Mouse (Mus musculus) limb, embryonic 11.5 days (tissue): ENCODE data around the gene Sorbs2. TPM values are rescaled to one million over a fixed set of nuclear protein-coding genes. Genes with fewer than 3 reads are reported as not detected.
"Not testable (repeated sequence)": the region's sequence is repeated elsewhere in the genome, so short reads cannot be mapped to it uniquely, and the experiment has no call there.

Source experiments
- ATAC-seq: fragments of 200-750 bp; cut with Nextera tagmentation; 2 replicates; pipeline ENCODE4 v1.8.0; 2017; ENCODE audit warnings: low read depth; ENCODE audit not compliant: insufficient number of reproducible peaks, low FRiP score, low TSS enrichment
- DNase-seq: peaks from one replicate; pipeline ENCODE4 v3.0.0-alpha.2; 2015; ENCODE audit warnings: low spot score
- H3K27ac ChIP-seq: fragments of 300-500 bp; sonication (generic); replicated peaks from 2 replicates; pipeline ENCODE4 v1.5.1; 2014; ENCODE audit warnings: low read depth, mild to moderate bottlenecking, low read length
- H3K27me3 ChIP-seq: fragments of 300-500 bp; sonication (generic); 2 replicates; pipeline ENCODE4 v1.6.1; 2014; ENCODE audit warnings: mild to moderate bottlenecking, low read length, mixed read lengths; ENCODE audit not compliant: control insufficient read depth, insufficient read depth
- H3K36me3 ChIP-seq: fragments of 300-500 bp; sonication (generic); 2 replicates; pipeline ENCODE4 v1.6.1; 2014; ENCODE audit warnings: mild to moderate bottlenecking, low read length, moderate library complexity, mixed read lengths; ENCODE audit not compliant: control insufficient read depth, insufficient read depth
- H3K4me1 ChIP-seq: fragments of 300-500 bp; sonication (generic); 2 replicates; pipeline ENCODE4 v1.6.1; 2014; ENCODE audit warnings: low read length, mixed read lengths; ENCODE audit not compliant: control insufficient read depth, insufficient read depth
- H3K4me2 ChIP-seq: fragments of 300-500 bp; sonication (generic); 2 replicates; pipeline ENCODE4 v1.6.1; 2014; ENCODE audit warnings: low read depth, mild to moderate bottlenecking, moderate library complexity; ENCODE audit not compliant: severe bottlenecking
- H3K4me3 ChIP-seq: fragments of 300-500 bp; sonication (generic); 2 replicates; pipeline ENCODE4 v1.5.1; 2014; ENCODE audit warnings: low read depth, low read length
- H3K9ac ChIP-seq: fragments of 300-500 bp; sonication (generic); 2 replicates; pipeline ENCODE4 v1.6.1; 2014; ENCODE audit warnings: mild to moderate bottlenecking, low read length
- H3K9me3 ChIP-seq: fragments of 300-500 bp; sonication (generic); 2 replicates; pipeline ENCODE4 v1.6.1; 2016; ENCODE audit warnings: low read length; ENCODE audit not compliant: control insufficient read depth
- WGBS: fragments of 180-500 bp; shearing (Covaris S2); extraction: QIAGEN DNeasy Blood & Tissue Kit; methylation state at CpG from one replicate; pipeline ENCODE4 v1.1.7; 2014; 5-methylcytosine and 5-hydroxymethylcytosine counted together
- polyA plus RNA-seq: library from polyadenylated mRNA; unstranded; fragments of >200 nt; fragmentation: Nextera tagmentation; extraction: Ambion mirVana; gene quantifications from 2 replicates; pipeline ENCODE4 v1.2.1, GENCODE M21; 2014

Sorbs2 gene
- polyA plus RNA-seq, 1 experiment from 2014 or later = 26.1 TPM

GRCm38 (mm10) chr8:45871587-45871986, 364.0 kb downstream of the Sorbs2 start:
- H3K27me3 ChIP-seq, H3K27ac ChIP-seq, H3K9ac ChIP-seq, H3K4me1 ChIP-seq, H3K9me3 ChIP-seq, H3K36me3 ChIP-seq, H3K4me3 ChIP-seq, DNase-seq, ATAC-seq, H3K4me2 ChIP-seq: not testable (repeated sequence)
- 81% methylated on average over 11 of the region's 11 CpGs for WGBS

- peak; percentile 44 for DNase-seq
- no peaks in the 10 kb centered on the region for H3K36me3 ChIP-seq
- no peak overlapping the region for H3K4me3 ChIP-seq
- no peaks in the 10 kb centered on the region for H3K27me3 ChIP-seq
- H3K9me3 ChIP-seq = no peaks in the 10 kb centered on the region
- no peak overlapping the region for H3K9ac ChIP-seq
- 54% methylated on average over 7 of the region's 7 CpGs for WGBS
- no peaks in the 10 kb centered on the region; the same call in 1 of the 2 replicates for H3K4me1 ChIP-seq
- no peak overlapping the region for H3K27ac ChIP-seq
- peak; percentile 57 for ATAC-seq
- H3K4me2 ChIP-seq = no peak overlapping the region
Measured at GRCm38 (mm10) chr8:45872077-45872476, 364.5 kb downstream of the Sorbs2 start.

GRCm38 (mm10) chr8:45874945-45875626, 367.5 kb downstream of the Sorbs2 start:
- 67% methylated on average over 10 of the region's 10 CpGs for WGBS
- H3K4me1 ChIP-seq = no peaks in the 10 kb centered on the region; the same call in 1 of the 2 replicates
- H3K9me3 ChIP-seq = no peaks in the 10 kb centered on the region
- DNase-seq (no peak), ATAC-seq (no peak)
- H3K4me3 ChIP-seq = no peak overlapping the region
- no peak overlapping the region for H3K4me2 ChIP-seq
- H3K36me3 ChIP-seq = no peaks in the 10 kb centered on the region
- H3K27ac ChIP-seq = no peak overlapping the region
- no peaks in the 10 kb centered on the region for H3K27me3 ChIP-seq
- no peak overlapping the region for H3K9ac ChIP-seq

- Histone ChIP-seq H3K4me3 (no peak overlapping the region), H3K9ac (no peak overlapping the region), H3K9me3 (no peaks in the 10 kb centered on the region), H3K27me3 (no peaks in the 10 kb centered on the region), H3K36me3 (no peaks in the 10 kb centered on the region), H3K4me2 (no peak overlapping the region), H3K27ac (no peak overlapping the region), H3K4me1 (no peaks in the 10 kb centered on the region; the same call in 1 of the 2 replicates)
- DNase-seq (no peak), ATAC-seq (no peak)
- 90% methylated on average over 5 of the region's 5 CpGs for WGBS
Measured at GRCm38 (mm10) chr8:45876397-45876796, 368.8 kb downstream of the Sorbs2 start.

Other genes with a start within 250 kb of the Sorbs2 start
- gene F11, start 245.8 kb upstream of the Sorbs2 start, polyA plus RNA-seq = not detected in 2 replicates
- not detected in 2 replicates for gene Klkb1, start 212.9 kb upstream of the Sorbs2 start, polyA plus RNA-seq
- not detected in 2 replicates for gene Gm45753, start 199.3 kb upstream of the Sorbs2 start, polyA plus RNA-seq
- 0.95 and 1.2 TPM in 2 replicates for gene Cyp4v3, start 174.6 kb upstream of the Sorbs2 start, polyA plus RNA-seq
- 13.6 and 15.0 TPM in 2 replicates for gene Fam149a, start 125.5 kb upstream of the Sorbs2 start, polyA plus RNA-seq
- gene Tlr3, start 96.7 kb upstream of the Sorbs2 start, polyA plus RNA-seq = 0.51 and 0.83 TPM in 2 replicates